Mouse (Mus musculus) urinary bladder, postnatal 14 days (tissue): Measurements from ENCODE around the gene Inhba.

Source experiments
- DNase-seq: peaks from one replicate; pipeline ENCODE4 v3.0.0; 2021; ENCODE audit warnings: low spot score

The Inhba gene

DNA sequence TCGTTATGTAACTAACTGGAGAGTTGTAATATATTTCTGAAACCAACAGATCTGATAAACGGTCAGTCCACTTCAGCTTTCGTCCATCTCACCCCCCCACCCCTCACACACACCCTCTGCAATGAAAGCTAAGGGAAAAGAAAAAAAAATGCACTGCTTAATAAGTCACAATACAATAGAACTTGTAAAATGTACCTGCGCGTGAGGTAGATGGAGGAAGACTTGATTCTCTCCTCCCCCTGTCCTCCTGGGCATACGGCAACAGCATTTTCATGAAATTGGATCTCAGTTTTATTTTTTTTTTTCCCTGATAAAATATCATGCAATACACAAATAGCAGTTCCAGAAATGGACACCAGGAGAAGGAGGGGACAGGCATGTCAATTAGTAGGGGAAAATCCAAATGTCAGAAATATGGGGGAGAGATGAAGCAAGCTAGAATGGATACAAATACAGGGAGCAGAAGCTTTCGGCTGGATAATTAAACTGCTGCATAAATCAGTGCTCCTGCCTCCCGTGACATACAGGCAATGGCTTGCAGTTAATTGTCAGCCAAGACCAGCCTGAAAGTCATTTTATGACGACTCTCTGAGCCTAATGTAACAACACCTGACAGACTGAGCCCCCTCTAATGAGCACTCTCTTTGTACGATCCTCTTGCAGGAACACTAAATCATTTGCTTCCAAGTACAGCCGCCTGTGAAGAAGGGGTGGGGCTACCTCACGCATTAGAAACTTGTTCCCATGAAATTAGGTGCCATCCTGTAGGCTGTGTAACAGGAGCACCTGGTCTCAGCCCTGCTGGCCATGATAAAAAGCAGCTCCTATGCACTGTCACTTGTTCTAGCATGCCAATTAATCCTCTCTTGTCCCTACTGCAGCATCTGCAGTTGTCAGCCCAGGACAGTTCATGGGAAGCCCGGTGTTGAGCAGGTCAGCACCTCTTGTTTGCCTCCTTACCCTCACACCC, 11.7 kb downstream of the Inhba start:
- DNase-seq: no peak

DNA sequence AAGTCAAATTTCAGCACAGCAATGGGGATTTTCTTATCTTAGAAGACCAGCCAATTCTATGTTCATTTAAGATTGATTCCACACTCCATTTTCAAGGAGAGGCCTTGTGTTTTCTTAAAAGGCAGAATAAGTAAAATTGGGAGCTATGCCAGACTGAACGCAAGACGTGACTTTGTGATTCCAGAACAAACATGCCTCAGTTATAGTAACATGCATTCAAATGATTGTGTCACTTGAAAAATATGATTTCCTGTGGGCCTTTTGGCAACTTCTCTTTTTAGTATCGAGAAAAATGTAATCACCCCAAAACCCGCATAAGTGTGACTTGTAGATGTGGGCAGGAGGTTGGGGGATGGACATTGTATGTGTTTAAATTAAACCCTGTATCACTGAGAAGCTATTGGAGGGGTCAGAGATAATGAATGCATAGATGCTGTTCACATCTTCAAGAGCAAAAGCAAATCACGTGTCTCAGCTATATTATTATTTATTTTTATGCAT, 19.0 kb downstream of the Inhba start:
- DNase-seq: no peak

- no peak for DNase-seq
These were observed 20.8 kb downstream of the Inhba start for GRCm38 (mm10) chr13:16032425-16032824.

- no peak for DNase-seq
These were observed 21.4 kb downstream of the Inhba start for GRCm38 (mm10) chr13:16032935-16033592.

- DNase-seq: no peak
These were observed 57.4 kb downstream of the Inhba start for GRCm38 (mm10) chr13:16069079-16069478.

- DNase-seq: no peak
These were observed 65.6 kb downstream of the Inhba start for GRCm38 (mm10) chr13:16077276-16077675.

DNA sequence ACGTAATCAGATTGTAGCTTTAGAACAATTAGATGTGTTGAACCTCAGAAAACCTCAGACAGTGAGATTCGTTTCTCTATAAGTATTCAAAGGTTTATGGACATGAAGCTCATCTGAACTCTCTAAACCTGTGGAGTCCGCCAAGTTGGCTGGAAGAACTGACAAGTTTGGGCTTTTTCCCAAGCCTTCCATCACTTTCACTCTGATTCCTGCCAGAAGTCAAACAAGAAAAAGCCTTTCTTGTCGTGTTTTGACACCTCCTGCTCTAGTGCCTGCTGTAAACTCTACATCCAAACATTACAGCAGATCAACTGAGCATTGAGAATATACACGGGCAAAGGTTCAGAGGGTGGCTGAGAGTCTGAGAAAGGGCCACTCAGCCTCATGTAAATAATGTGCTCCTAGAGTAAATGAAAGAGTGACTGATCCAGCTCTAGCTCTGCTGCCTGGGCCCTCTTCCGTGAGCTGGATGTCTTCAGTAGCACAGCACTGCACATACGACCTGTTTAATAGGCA, 66.6 kb downstream of the Inhba start:
- no peak for DNase-seq

- DNase-seq: no peak
These were observed 68.6 kb downstream of the Inhba start for GRCm38 (mm10) chr13:16080205-16080604.
